Mouse (Mus musculus): ENCODE results near the gene AF366264. TPM values are rescaled to one million over a fixed set of nuclear protein-coding genes. Genes with fewer than 3 reads are reported as not detected.
"Not testable (repeated sequence)": the region's sequence is repeated elsewhere in the genome, so short reads cannot be mapped to it uniquely, and the experiment has no call there.

Gene AF366264
- total RNA-seq (2021) = not detected

DNA sequence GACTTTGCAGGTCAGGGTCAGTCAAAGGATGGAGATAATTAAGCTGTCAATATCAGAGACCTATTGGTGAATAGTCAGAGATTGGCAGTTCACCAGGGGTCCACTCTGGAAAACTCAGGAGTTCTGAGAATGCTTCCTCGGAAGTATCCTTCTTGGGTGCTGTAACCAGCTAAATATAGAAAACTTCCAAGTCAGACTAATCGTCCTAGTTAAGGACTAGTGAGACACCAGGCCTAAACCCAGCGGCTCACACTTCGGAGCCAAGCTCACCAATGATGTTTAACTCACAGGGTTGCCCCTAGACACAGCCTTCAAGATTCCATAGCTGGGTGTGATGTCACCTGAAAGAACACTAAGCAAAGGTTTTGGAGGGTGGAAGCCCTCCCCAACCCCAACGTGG is at the start of gene AF366264:
AF366264 (minus strand) TSS at position 101 of the 400 bp plus-strand sequence.
- intact Hi-C loops (cut with DNase I); DNase-seq: not testable (repeated sequence)

DNA sequence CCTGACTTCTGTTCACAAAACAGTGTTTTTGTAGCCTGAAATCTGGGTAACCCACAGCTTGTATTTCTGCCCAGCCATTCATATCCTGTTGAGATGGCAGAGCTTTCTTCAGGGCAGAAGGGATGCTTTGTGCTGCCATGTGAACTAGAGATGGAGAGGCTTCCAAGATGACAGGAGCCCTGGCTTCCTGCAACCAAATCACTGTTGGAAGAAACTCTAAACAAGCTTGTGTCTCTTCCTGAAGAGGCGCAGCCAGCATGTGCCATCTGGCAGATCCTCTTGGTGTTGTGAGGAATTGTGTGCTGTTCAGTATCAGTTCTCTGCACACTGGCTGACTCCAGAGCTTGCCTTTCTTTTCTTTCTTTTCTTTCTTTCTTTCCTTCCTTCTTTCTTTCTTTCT is 5.1 kb upstream of the AF366264 start:
- intact Hi-C loops (cut with DNase I); DNase-seq: not testable (repeated sequence)

DNA sequence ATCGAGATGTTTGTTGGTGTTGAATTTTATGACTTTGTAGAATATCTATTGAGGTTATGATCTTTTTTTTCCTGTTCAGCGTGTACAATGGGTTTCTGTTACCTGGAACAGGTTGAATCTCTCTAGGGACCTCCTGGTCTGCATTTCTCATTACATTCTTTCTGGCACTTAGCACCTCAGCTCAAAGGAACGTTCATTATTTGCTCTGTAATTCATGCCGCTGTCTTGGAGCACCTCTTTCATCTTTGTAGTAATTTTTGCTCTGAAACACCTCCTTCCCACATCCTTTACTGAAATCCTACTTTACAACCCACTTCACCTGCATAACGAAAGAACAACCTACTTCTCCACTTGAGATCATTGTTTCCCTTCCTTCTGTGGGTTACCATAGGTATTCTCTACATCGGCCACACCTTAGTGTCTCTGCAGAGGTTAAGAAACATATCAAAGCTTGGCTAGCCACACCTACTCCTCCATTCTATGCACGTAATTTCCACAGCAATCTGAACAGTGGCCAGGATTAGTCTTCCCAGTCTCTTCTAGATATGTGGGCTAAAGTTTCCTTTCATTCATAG is 9.5 kb downstream of the AF366264 start:
- intact Hi-C loops (cut with DNase I) = no loop called here
- DNase-seq = no peak

DNA sequence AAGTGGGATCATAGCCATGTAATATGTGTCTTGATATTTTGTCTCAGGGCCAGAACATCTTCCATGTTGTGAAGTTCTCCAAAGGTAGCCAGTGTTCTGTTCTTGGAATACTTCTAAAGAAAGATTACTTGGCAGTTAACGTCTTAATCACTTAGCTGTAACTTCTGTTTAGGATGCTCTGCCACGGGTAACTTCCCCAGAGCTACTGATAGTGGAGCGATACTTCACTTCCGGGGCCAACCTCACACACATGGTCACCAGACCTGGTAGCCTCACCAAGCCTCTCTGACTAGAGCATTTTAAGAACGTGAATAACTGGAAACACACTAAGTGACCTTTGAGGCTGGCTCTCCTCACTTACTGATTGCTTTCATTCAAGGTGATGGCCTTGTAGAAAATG is 38.6 kb downstream of the AF366264 start:
- intact Hi-C loops (cut with DNase I) = no loop called here
- no peak for DNase-seq

DNA sequence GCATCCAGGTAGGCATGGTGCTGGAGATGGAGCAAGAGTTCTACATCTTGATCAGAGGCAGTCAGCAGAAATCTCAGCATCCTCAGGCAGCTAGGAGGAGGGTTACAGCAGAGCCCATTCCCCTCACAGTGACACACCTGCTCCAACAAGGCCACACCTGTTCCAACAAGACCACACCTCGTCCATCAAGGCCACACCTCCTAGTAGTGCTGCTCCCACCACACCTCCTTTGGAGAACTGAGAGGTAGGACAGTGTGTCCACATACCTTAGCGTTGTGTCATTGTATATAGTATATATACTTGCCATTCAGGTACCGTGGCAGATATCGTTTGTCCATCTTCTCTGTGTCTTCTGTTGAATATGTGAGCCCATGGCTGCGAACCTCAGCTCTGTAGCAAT is 40.5 kb downstream of the AF366264 start:
- intact Hi-C loops (cut with DNase I) = no loop called here
- DNase-seq = no peak

DNA sequence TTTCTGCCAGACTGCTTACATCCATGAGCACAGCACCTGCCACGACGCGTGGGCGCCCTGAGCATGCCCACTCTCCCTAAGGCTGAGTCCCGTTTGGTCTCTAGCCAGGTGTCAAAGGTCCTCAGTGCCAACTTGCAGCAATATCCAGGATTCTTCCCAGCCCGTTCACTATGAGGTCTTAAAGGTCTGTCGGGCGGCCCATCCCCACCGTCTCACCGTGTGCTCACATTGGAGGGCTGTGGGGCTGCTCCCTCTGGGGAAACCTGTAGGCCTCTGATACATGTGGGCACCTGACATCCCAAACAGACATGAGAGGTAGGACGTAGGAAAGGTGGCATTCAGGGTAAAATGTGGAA is 44.5 kb downstream of the AF366264 start:
- intact Hi-C loops (cut with DNase I) = loop anchor here (5.0 kb wide), 1 partner anchor 94 kb away; no protein-coding TSS in a partner anchor

DNA sequence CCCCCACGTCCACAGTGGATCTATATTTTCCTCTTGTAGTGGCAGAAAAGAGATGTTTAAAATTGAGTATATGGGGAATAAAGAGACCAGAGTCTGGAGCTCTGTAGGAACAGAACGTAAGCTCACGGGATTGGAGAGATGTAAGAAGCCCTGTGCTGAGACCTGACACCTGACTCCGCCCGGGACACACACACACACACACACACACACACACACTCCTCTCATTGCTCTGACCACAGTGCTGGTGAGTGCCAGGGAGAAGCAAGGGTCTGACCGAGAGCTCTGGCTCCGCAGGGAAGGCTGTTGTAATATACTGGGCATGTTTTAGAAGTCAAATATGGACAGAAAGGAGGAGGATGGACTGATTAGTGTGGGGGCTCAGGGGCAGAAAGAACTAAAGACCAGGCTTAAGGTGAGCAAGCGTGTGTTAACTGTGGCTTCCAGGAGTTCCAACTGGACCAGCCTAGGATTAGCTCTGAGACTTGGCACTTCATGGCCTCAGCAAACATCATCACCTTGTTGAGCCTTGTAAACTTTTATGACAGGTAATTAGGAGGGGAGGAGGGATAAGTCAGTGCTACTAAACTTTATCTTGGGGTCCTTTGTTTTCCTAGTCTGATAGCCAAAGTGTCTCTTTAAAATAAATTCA is 45.0 kb downstream of the AF366264 start:
- intact Hi-C loops (cut with DNase I) = loop anchor here (5.0 kb wide), 1 partner anchor 94 kb away; no protein-coding TSS in a partner anchor
- DNase-seq = no peak

More for the DNA sequence above, 44.5 kb downstream of the AF366264 start:
- DNase-seq = no peak

DNA sequence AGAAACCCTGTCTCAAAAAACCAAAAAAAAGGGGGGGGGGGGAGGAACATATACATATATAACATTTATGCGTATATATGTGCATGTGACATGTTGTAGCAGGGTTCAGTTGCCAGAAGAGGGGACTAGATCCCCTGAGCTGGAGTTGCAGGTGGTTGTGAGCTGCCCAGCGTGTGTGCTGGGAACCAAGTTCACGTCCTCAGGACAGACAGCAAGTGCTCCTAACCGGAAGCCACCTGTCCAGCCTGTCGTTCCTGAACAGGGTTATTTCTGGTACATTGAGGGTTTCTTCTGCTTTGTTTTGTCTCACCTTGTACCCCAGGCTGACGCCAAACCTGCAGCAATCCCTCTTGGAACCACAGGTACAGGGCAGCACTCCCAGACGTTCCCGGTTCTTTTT is 48.6 kb downstream of the AF366264 start:
- no peak for DNase-seq
- intact Hi-C loops (cut with DNase I) = loop anchor here (5.0 kb wide), 2 partner anchors 83 to 98 kb away; no protein-coding TSS in a partner anchor

DNA sequence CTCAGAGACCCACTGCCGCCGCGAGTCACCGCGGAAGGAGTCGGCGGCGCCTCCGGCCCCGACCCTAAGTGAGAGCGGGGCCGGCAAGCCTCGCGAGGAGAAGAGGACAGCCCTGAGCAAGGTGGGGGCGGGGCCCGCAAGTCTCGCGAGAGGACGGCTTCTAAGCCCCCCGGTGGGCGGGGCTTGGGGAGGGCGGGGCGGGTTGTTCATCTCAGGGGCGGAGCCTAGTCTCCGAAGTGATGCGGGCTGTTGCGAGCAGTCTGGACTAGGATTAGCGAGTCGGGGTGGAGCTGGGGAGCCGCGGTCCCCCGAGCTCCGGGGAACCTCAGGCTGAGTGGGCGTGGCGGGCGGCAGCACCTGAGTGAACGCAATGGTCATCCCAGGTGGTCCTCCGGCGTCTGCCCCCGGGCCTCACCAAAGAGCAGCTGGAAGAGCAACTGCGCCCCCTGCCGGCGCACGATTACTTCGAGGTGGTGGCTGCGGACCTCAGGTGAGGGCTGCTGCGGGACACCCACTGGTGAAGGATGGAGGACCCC is 52.4 kb downstream of the AF366264 start:
- intact Hi-C loops (cut with DNase I) = loop anchor here (1.0 to 5.0 kb wide), 2 partner anchors 28 to 86 kb away; no protein-coding TSS in a partner anchor
- peak; percentile 97 to 98 for DNase-seq

DNA sequence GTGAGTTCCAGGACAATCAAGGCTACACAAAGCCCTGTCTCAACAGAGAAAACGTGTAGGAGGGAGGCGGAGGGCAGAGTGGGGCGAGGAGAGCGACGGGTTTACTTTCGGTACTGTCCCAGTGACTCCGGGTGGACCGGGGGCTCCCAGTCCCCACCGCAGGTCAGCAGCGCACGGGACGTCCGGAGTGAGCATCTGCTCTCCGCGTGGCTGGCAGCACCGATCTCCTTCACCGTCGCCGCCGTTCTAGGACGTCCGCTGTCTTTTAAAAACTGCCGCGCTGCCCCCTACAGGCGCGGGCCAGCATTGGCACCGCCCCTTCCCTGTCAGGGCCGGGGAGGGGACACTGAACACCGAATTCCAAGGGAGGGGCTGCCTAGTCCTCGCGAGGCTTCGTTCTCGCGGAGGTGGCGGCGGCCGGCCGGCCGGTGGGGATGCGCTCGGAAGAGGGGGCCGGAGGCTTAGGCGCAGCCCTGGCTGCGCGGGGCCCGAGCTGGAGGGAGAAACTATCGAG is 52.9 kb downstream of the AF366264 start, which contains the start of gene Upf3a:
Upf3a (plus strand) TSS at position 366 of the 514 bp plus-strand sequence.
- intact Hi-C loops (cut with DNase I) = loop anchor here (1.0 to 5.0 kb wide), 2 partner anchors 27 to 87 kb away; no protein-coding TSS in a partner anchor
- peak; percentile 93 to 94 for DNase-seq

Other genes starting within 250 kb of the AF366264 start
- gene Rasa3, start 160.8 kb downstream of the AF366264 start, total RNA-seq (2021) = 10 to 100 TPM; 22.3 to 25.1 TPM
- not detected for gene Cfap97d2, start 132.5 kb downstream of the AF366264 start, total RNA-seq (2021)
- 10 to 100 TPM; 40.6 to 43.1 TPM for gene Cdc16, start 80.7 kb downstream of the AF366264 start, total RNA-seq (2021)
- gene Upf3a, start 52.8 kb downstream of the AF366264 start, total RNA-seq (2021) = 10 to 100 TPM; 14.0 to 15.0 TPM
- 10 to 100 TPM; 10.3 to 11.4 TPM for gene Champ1, start 31.3 kb upstream of the AF366264 start, total RNA-seq (2021)
- gene Coprs, start 51.9 kb upstream of the AF366264 start, total RNA-seq (2021) = 10 to 100 TPM; 15.1 to 17.1 TPM

Data from heart, postnatal 10 days (tissue).